Mouse (Mus musculus) inflammation-experienced regulatory T-cells, adult 16 weeks (primary cell): ENCODE measurements around the gene Ywhag. TPM values are rescaled to one million over a fixed set of nuclear protein-coding genes. Genes with fewer than 3 reads are reported as not detected.

Experiments
- polyA plus RNA-seq: library from polyadenylated mRNA; unstranded; fragments of 100-300 nt; shearing (Covaris generic); gene quantifications from one replicate; pipeline ENCODE4 v1.2.1, GENCODE M21; 2017

The Ywhag gene
- polyA plus RNA-seq = 65.2 TPM

DNA sequence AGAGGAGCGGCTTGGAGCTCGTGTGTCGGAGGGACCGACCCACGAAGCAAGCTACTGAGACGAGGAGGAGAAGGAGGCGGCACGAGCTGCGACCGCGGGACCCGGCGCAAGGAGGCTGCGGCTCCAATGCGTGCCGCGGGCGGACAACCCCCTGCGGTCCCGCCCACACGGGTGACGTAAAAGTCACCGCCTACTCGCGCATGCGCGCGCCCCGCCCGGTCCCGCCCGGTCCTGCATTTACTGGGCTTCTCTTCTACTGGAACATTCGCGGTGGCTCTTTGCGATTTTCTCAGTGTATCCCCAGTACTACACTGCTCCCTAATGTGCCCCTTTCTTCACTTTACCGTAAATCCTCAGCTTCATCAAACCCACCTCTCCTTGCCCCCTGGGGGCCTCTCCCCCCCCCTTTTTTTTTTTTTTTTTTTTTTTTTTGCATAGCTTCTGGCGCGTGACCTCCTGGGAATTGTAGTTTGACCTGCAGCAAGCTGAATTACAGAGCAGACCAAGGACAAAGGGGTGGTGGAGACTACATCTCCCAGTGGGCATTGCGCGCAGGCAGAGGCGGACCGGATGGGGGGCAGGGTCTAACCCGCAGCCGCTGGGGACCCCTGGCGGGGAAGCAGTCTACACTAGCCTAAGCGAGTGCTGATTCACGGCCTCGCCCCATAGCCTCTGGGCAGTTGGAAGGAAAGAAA, at the start of gene Ywhag:
Gene Ywhag, minus strand, starts transcription at position 136 of the 695 bp plus-strand sequence.

DNA sequence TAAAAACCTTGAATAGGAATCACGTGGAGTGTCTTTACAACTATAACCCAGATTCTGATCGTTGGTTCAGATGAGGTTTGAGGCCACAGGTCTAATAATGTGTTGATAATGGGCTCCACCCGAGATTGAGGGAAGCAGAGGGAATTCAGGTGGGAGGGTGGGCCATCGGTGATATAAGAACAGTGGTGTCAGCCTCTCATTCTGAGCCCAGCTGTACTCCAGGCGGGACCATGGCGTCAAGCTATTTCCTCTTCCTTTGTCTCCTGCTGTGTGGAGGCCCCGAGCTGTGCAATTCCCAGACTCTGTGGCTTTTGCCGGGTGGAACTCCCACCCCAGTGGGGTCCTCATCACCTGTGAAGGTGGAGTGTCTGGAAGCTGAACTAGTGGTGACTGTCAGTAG, 45.5 kb upstream of the Ywhag start, which contains the start of gene Zp3:
Gene Zp3, plus strand, starts transcription at position 196 of the 400 bp plus-strand sequence.

DNA sequence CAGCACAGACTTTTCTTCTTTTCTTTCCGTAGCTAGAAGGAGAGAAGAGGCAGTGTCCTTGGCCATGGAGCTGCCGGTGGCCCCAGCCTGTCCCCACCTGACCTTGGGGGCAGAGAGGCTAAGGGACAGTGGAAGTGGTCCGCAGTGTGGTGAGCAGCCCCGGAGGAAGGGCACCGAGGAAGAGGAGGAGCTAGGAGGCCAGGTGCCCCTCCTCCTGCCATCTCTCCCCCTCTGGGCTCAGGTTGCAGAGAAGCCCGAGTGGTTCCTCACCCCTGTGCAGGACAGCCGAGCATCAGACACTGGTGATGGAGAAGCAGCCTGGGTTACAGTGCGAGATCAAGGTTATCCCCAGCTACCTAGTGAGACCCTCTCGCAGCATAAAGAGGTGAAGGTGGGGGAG, 39.9 kb upstream of the Ywhag start, which contains the start of gene Ssc4d:
Gene Ssc4d, minus strand, starts transcription at position 167 of the 400 bp plus-strand sequence.

DNA sequence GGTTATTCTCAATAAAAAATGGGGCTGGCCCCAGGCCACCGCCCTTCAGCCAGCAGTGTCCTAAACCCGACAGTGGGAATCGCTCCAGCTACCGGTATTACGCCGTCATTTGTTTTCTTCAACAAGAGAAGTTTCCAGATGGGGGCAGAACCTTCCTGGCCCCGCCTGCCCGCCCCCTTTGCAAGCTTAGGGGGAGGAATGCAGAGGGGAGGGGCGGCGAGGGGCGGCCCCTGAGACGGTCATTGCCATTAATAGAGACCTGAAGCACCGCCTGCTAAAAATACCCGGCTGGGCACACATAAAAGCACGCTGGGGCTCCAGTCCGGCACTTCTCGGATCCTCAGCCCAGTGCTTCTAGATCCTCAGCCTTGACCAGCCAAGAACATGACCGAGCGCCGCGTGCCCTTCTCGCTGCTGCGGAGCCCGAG, 46.7 kb downstream of the Ywhag start, which contains the start of gene Hspb1:
Gene Hspb1, plus strand, starts transcription at position 245 of the 428 bp plus-strand sequence.

Other genes with a start within 250 kb of the Ywhag start
- 72.4 TPM for gene Tmem120a, start 190.2 kb downstream of the Ywhag start, polyA plus RNA-seq
- gene Styxl1, start 156.2 kb downstream of the Ywhag start, polyA plus RNA-seq = 1.0 TPM
- 565 TPM for gene Mdh2, start 156.1 kb downstream of the Ywhag start, polyA plus RNA-seq
- gene Srrm3, start 127.7 kb downstream of the Ywhag start, polyA plus RNA-seq = not detected
- 1.6 TPM for gene Hspb1, start 46.7 kb downstream of the Ywhag start, polyA plus RNA-seq
- gene Ssc4d, start 39.9 kb upstream of the Ywhag start, polyA plus RNA-seq = 1.1 TPM
- not detected for gene Zp3, start 45.5 kb upstream of the Ywhag start, polyA plus RNA-seq
- gene Dtx2, start 60.2 kb upstream of the Ywhag start, polyA plus RNA-seq = 25.0 TPM
- gene Upk3b, start 103.9 kb upstream of the Ywhag start, polyA plus RNA-seq = not detected
- gene Upk3bl, start 119.9 kb upstream of the Ywhag start, polyA plus RNA-seq = not detected
- 2.5 TPM for gene Rasa4, start 149.3 kb upstream of the Ywhag start, polyA plus RNA-seq
- gene Polr2j, start 182.0 kb upstream of the Ywhag start, polyA plus RNA-seq = 171 TPM
- gene Lrwd1, start 201.5 kb upstream of the Ywhag start, polyA plus RNA-seq = 62.9 TPM
- 81.7 TPM for gene Alkbh4, start 201.5 kb upstream of the Ywhag start, polyA plus RNA-seq
- 94.8 TPM for gene Orai2, start 236.1 kb upstream of the Ywhag start, polyA plus RNA-seq